Mouse (Mus musculus) spleen, adult 2 months (tissue): ENCODE results near the gene Tbcd.

Source experiments
- CTCF ChIP-seq: fragments of 200-500 bp; IDR thresholded peaks from 2 replicates; pipeline ENCODE4 v1.5.1; 2011; ENCODE audit warnings: mild to moderate bottlenecking, inconsistent platforms; ENCODE audit not compliant: insufficient read depth, insufficient read length, insufficient replicate concordance; ENCODE audit errors: extremely low read depth
- POLR2A ChIP-seq: fragments of 200-500 bp; IDR thresholded peaks from 2 replicates; pipeline ENCODE4 v1.6.1; 2011; ENCODE audit warnings: low read depth, low read length, inconsistent platforms

DNA sequence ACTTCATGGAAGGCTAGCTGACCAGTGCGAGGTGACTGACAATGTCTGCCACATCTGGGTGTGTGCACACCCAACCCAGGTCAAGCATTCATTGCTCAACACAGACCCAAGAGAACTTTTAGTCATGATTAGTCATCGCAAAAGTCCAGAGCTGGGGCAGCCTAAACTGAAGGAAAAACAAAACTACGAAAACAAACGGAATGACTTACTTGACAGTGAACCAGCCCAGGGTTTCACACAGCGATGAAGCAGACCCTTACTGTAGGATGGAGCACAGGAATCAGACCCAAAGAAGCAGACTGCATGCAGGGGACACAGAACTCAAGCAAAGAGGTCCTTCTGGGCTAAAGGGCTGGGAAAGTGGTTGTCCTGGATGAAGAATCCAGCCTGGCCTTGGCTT, 200.2 kb downstream of the Tbcd start:
- TF ChIP-seq CTCF (no peak), POLR2A (no peak)
